Mouse (Mus musculus) embryonic fibroblast, embryonic 13.5 days (primary cell): Measurements from ENCODE around the gene Tmem107.

Source experiments
- CTCF ChIP-seq: IDR thresholded peaks from 2 replicates; pipeline ENCODE4 v1.5.1; 2011; ENCODE audit warnings: mild to moderate bottlenecking, control low read depth, low read length, moderate library complexity, borderline replicate concordance; ENCODE audit not compliant: insufficient read depth
- POLR2A ChIP-seq: IDR thresholded peaks from 2 replicates; pipeline ENCODE4 v1.6.1; 2011; ENCODE audit warnings: low read depth, mild to moderate bottlenecking, control low read depth, low read length, moderate library complexity

- TF ChIP-seq POLR2A (no peak), CTCF (no peak)
These were observed 49.8 kb downstream of the Tmem107 start, which contains the start of gene Hes7 for GRCm38 (mm10) chr11:69120221-69121000.
